Mouse (Mus musculus): ENCODE data around the gene BC049762. TPM values are rescaled to one million over a fixed set of nuclear protein-coding genes. Genes with fewer than 3 reads are reported as not detected.
A peak's percentile ranks its signal among the peaks of the same experiment; 100 is the strongest.

The BC049762 gene
- polyA plus RNA-seq (2015; fragmentation: Nextera tagmentation; extraction: Ambion mirVana) = 0.28 and 0.72 TPM in 2 replicates

GRCm38 (mm10) chr11:51262342-51263285 is at the start of gene BC049762:
TSS of gene BC049762 (minus strand) at chr11:51263046.
- peaks cover 3% of the 10 kb centered on the region; the same call in 1 of the 2 replicates for H3K36me3 ChIP-seq
- no peaks in the 10 kb centered on the region for H3K9me3 ChIP-seq
- 7% methylated on average over 57 of the region's 57 CpGs for WGBS
- peak within 1 kb of the TSS; percentile 99 for H3K4me3 ChIP-seq (replicated peaks)
- peak within 1 kb of the TSS; percentile 94 for H3K4me2 ChIP-seq
- no peaks in the 10 kb centered on the region for H3K27me3 ChIP-seq (replicated peaks)
- ATAC-seq (ENCODE audit: insufficient read depth, low FRiP score, low read depth) = peak; percentile 97
- peak within 1 kb of the TSS; percentile 91 for H3K27ac ChIP-seq
- peak within 1 kb of the TSS; percentile 97 for H3K9ac ChIP-seq
- H3K4me1 ChIP-seq = peaks cover 10% of the 10 kb centered on the region

- ATAC-seq (ENCODE audit: insufficient read depth, low FRiP score, low read depth) = no peak
- no peaks in the 10 kb centered on the region for H3K27me3 ChIP-seq (replicated peaks)
- no peak overlapping the region for H3K4me2 ChIP-seq
- no peak overlapping the region for H3K4me3 ChIP-seq (replicated peaks)
- H3K9ac ChIP-seq = no peak overlapping the region
- WGBS = 80% methylated on average over 8 of the region's 8 CpGs
- H3K9me3 ChIP-seq = no peaks in the 10 kb centered on the region
- no peaks in the 10 kb centered on the region for H3K4me1 ChIP-seq
- no peaks in the 10 kb centered on the region for H3K36me3 ChIP-seq
- no peak overlapping the region for H3K27ac ChIP-seq
These were observed 49.0 kb upstream of the BC049762 start for GRCm38 (mm10) chr11:51311846-51312245.

DNA sequence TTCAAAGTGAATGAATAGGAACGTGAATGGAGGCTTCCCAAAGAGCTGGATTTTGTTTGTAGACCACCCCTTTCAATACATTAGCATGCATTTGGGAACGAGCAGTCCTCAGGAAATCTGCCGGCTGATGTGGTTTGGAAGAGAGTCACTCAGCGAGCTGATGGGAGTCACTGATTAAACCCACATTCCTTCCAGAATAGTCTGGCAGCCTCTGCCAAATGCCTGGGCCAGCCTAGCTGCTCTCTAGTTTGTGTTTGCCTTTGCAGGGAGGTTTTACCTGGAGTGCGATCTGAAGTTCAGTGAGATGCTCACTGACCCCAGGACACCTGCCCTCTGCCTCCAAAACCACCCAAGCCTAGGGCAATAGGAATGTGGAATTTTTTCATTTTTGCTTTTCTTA is 45.5 kb upstream of the BC049762 start:
- H3K36me3 ChIP-seq = no peaks in the 10 kb centered on the region
- no peak overlapping the region for H3K9ac ChIP-seq
- no peaks in the 10 kb centered on the region for H3K27me3 ChIP-seq (replicated peaks)
- H3K4me3 ChIP-seq (replicated peaks) = no peak overlapping the region
- no peak overlapping the region for H3K4me2 ChIP-seq
- WGBS = 53% methylated on average over 5 of the region's 5 CpGs
- no peak for ATAC-seq (ENCODE audit: insufficient read depth, low FRiP score, low read depth)
- no peaks in the 10 kb centered on the region for H3K9me3 ChIP-seq
- H3K4me1 ChIP-seq = no peaks in the 10 kb centered on the region
- no peak overlapping the region for H3K27ac ChIP-seq

DNA sequence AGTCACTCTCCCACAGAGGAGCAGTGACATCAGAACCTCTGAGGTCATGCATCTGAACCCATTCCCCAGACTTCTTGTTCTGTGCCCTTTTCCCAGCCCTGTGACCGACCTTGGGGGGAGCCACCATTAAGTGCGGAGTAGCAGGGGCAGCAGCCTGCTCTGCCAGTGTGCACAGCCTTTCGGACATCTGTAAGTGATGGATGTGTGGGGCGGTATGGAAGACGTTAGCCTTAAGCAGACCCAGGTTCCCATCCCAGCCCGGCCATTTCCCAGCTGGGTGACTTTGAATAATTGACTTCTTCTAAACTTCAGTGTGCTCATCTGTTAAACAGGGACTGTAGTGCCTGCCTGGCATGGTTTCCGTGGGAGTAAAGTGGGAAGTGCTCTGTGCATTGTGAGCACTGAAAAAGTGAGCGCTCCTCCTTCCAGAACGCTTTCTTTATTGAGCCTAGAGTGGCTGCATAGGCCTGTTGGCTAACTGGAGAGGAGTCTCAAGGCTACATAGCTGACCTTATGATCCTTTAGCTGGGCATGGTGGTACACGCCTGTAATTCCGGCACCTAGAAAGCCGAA is 41.2 kb upstream of the BC049762 start:
- Histone ChIP-seq H3K27me3 (replicated peaks) (no peaks in the 10 kb centered on the region), H3K4me2 (no peak overlapping the region), H3K36me3 (no peaks in the 10 kb centered on the region), H3K9me3 (no peaks in the 10 kb centered on the region), H3K4me1 (no peaks in the 10 kb centered on the region), H3K4me3 (replicated peaks) (no peak overlapping the region), H3K9ac (no peak overlapping the region), H3K27ac (no peak overlapping the region)
- no peak for ATAC-seq (ENCODE audit: insufficient read depth, low FRiP score, low read depth)
- WGBS = 50% methylated on average over 12 of the region's 12 CpGs

DNA sequence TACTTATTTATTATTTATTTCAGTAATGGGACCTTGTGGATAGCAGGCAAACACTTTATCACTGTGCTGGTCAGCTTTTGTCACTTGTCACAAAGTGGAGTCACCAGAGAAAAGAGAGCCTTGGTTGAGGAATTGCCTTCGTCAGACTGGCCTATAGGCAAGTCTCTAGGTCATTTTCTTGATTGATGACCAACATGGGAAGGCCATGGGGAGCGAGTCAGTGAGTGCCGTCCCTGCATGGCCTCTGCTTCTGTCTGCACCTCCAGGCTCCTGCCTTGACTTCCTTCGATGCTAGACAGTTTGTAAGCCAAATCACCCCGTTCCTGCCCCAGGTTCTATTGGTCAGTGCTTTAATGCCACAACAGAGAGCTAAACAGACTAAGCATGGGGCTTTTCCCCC is 39.5 kb upstream of the BC049762 start:
- no peaks in the 10 kb centered on the region for H3K36me3 ChIP-seq
- no peaks in the 10 kb centered on the region for H3K9me3 ChIP-seq
- no peak overlapping the region for H3K4me3 ChIP-seq (replicated peaks)
- H3K4me1 ChIP-seq = no peaks in the 10 kb centered on the region
- no peak overlapping the region for H3K4me2 ChIP-seq
- no peak overlapping the region for H3K9ac ChIP-seq
- H3K27me3 ChIP-seq (replicated peaks) = no peaks in the 10 kb centered on the region
- 73% methylated on average over 5 of the region's 5 CpGs for WGBS
- ATAC-seq (ENCODE audit: insufficient read depth, low FRiP score, low read depth) = no peak
- H3K27ac ChIP-seq = no peak overlapping the region

GRCm38 (mm10) chr11:51298691-51299090 is 35.8 kb upstream of the BC049762 start:
- WGBS = 83% methylated on average over 4 of the region's 4 CpGs
- Histone ChIP-seq H3K9ac (no peak overlapping the region), H3K4me1 (no peaks in the 10 kb centered on the region), H3K27me3 (replicated peaks) (no peaks in the 10 kb centered on the region), H3K27ac (no peak overlapping the region), H3K9me3 (no peaks in the 10 kb centered on the region), H3K4me2 (no peak overlapping the region), H3K36me3 (no peaks in the 10 kb centered on the region), H3K4me3 (replicated peaks) (no peak overlapping the region)
- ATAC-seq (ENCODE audit: insufficient read depth, low FRiP score, low read depth) = no peak

DNA sequence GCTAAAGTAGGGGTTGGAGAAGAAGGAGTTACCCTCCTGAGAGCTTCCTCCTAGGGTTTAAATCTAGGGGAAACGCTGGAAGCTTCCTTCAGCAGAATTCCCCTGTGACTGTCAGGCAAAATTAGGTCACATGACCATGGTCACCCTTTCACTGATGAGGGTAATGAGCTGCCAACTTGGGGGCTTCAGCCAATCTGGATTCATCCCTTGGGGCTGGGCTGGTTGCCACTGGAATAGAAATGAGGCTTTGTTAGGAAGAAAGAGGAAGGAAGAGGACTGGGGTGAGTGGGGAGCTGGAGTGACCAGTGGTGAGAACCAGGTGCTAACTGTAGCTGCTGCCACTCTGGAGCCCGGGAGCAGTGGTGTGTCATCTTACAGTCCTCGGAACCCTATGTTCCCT is 32.9 kb upstream of the BC049762 start:
- WGBS = 83% methylated on average over 3 of the region's 3 CpGs
- no peak overlapping the region for H3K4me3 ChIP-seq (replicated peaks)
- no peak overlapping the region for H3K9ac ChIP-seq
- no peaks in the 10 kb centered on the region for H3K9me3 ChIP-seq
- H3K27ac ChIP-seq = no peak overlapping the region
- no peak for ATAC-seq (ENCODE audit: insufficient read depth, low FRiP score, low read depth)
- no peaks in the 10 kb centered on the region for H3K36me3 ChIP-seq
- H3K4me1 ChIP-seq = 0 out of 2 replicates have a peak, but pooled peaks cover 4% of the 10 kb centered on the region
- H3K27me3 ChIP-seq (replicated peaks) = no peaks in the 10 kb centered on the region
- H3K4me2 ChIP-seq = no peak overlapping the region

DNA sequence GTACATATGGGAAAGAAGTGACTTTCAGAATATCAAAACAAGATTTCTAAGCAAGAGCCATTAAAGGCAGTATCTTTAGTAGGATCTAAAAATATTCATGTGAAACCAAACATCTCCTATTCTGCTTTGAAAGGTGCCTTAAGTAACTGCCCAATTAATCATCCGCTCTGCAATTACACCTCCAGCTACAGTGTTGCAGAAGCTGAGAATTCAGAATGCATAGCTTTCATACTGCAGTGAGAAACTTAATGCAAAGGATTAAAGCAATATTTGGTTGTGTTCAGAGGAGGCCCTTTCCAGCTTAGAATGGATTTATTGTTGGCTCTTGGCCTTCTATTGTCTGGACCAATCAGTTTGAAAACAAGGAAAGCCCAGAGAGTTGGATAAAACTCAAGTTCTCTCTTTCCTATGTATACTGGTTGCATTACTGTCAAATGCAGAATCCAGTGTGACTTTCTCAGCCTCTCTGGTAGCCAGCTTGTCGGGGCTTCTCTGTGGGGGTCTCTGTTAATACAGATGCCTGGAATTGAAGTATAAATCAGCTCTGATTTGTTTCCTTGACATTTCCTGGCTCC is 31.2 kb upstream of the BC049762 start:
- no peak overlapping the region for H3K9ac ChIP-seq
- 47% methylated on average over 2 of the region's 2 CpGs for WGBS
- H3K4me2 ChIP-seq = no peak overlapping the region
- no peaks in the 10 kb centered on the region for H3K27me3 ChIP-seq (replicated peaks)
- ATAC-seq (ENCODE audit: insufficient read depth, low FRiP score, low read depth) = no peak
- peak overlapping the region; percentile 23; the same call in 1 of the 2 replicates for H3K27ac ChIP-seq
- no peaks in the 10 kb centered on the region for H3K36me3 ChIP-seq
- H3K4me1 ChIP-seq = peaks cover 4% of the 10 kb centered on the region; the same call in 1 of the 2 replicates
- no peak overlapping the region for H3K4me3 ChIP-seq (replicated peaks)
- H3K9me3 ChIP-seq = no peaks in the 10 kb centered on the region

DNA sequence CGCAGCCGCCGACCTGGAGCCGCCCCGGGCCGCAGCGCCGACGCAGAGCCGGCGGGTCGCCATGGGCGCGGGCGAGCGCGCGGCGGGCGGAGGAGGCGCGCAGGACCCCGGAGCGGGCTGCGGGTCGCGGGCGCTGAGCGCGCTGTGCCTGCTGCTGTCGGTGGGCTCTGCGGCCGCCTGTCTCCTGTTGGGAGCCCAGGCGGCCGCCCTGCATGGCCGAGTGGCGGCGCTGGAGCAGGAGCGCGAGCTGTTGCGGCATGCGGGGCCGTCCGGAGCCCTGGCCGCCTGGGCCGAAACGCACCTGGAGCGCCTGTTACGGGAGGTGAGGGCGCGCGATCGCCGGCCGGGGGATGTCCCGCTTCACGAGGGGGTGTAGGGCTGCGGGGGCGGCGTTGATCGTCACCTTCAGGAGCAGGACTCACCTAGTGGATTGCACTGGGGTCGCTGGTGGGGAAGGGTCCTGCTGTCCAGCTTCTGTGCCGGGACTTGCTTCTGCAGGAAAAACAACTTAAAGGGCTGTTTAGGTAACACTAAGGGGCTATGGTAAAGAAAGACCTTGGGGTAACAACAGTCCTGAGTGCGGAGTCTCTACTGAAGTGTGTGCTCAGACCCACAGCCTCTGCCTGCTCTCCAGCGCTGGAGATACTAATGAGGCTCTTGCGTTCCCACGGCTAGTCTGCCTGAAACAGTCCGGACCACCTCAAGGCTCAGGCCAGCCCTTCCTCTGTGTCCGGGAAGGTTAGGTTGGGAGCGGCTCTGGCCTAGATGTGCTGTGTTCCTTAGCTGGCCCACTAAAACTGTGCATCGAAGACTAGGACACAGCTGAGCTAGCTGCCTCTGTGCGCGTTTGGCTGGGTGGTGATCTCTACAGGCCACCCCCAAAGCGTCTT is 27.5 kb upstream of the BC049762 start:
- Histone ChIP-seq H3K27me3 (replicated peaks) (no peaks in the 10 kb centered on the region), H3K27ac (peak overlapping the region; percentile 88), H3K9ac (peak overlapping the region; percentile 37; the same call in 1 of the 2 replicates), H3K4me1 (peaks cover 4% of the 10 kb centered on the region; the same call in 1 of the 2 replicates), H3K36me3 (no peaks in the 10 kb centered on the region), H3K4me3 (replicated peaks) (peak overlapping the region; percentile 64), H3K4me2 (peak overlapping the region; percentile 94), H3K9me3 (no peaks in the 10 kb centered on the region)
- peak; percentile 68 for ATAC-seq (ENCODE audit: insufficient read depth, low FRiP score, low read depth)
- WGBS = 2% methylated on average over 66 of the region's 74 CpGs

DNA sequence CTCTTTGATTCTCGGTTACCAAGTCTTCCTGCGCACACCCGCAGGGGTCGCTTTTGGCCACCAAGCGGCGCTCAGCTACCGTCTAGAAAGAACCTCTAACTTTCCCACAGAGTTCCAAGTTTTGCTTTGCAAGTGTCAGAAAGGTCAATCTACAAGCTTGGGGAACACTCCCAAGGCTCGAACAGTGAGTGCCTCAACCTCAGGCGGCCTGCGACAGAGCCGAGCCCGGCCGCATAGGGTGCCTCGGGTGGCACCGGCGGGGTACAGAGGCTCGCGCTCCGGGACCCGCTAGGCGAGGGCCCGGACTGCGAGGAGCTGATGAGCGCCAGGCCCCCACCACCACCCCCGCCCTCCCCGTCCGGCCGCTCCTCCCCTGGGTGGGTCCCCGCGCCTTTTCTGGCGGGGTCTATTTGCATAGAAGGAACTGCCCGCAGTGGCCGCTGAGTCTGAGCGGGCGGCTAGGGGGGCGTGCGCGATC is 26.8 kb upstream of the BC049762 start, which contains the start of gene Col23a1:
Gene Col23a1 (plus strand): TSS at position 357 of the 478 bp plus-strand sequence.
- H3K4me2 ChIP-seq = peak within 1 kb of the TSS; percentile 94
- no peaks in the 10 kb centered on the region for H3K27me3 ChIP-seq (replicated peaks)
- ATAC-seq (ENCODE audit: insufficient read depth, low FRiP score, low read depth) = peak; percentile 86
- H3K9me3 ChIP-seq = no peaks in the 10 kb centered on the region
- peak within 1 kb of the TSS; percentile 64 for H3K4me3 ChIP-seq (replicated peaks)
- WGBS = 1% methylated on average over 35 of the region's 38 CpGs
- no peaks in the 10 kb centered on the region for H3K36me3 ChIP-seq
- H3K4me1 ChIP-seq = peaks cover 4% of the 10 kb centered on the region; the same call in 1 of the 2 replicates
- H3K27ac ChIP-seq = peak within 1 kb of the TSS; percentile 88
- H3K9ac ChIP-seq = peak within 1 kb of the TSS; percentile 37; the same call in 1 of the 2 replicates

GRCm38 (mm10) chr11:51274418-51274817 is 11.6 kb upstream of the BC049762 start:
- no peak overlapping the region for H3K4me2 ChIP-seq
- H3K27ac ChIP-seq = no peak overlapping the region
- H3K4me3 ChIP-seq (replicated peaks) = no peak overlapping the region
- 83% methylated on average over 1 of the region's 1 CpGs for whole genome bisulfite sequencing
- no peaks in the 10 kb centered on the region for H3K27me3 ChIP-seq (replicated peaks)
- peaks cover 38% of the 10 kb centered on the region for H3K36me3 ChIP-seq
- no peaks in the 10 kb centered on the region for H3K4me1 ChIP-seq
- no peak overlapping the region for H3K9ac ChIP-seq
- no peak for ATAC-seq (ENCODE audit: insufficient read depth, low FRiP score, low read depth)
- no peaks in the 10 kb centered on the region for H3K9me3 ChIP-seq

All from stomach, embryonic 15.5 days (tissue).